Mouse (Mus musculus): ENCODE data around the gene Dstn.
A peak's percentile ranks its signal among the peaks of the same experiment; 100 is the strongest.

The Dstn gene

GRCm38 (mm10) chr2:143916229-143916628, 1.1 kb downstream of the Dstn start:
- peak; percentile 58 for DNase-seq

DNA sequence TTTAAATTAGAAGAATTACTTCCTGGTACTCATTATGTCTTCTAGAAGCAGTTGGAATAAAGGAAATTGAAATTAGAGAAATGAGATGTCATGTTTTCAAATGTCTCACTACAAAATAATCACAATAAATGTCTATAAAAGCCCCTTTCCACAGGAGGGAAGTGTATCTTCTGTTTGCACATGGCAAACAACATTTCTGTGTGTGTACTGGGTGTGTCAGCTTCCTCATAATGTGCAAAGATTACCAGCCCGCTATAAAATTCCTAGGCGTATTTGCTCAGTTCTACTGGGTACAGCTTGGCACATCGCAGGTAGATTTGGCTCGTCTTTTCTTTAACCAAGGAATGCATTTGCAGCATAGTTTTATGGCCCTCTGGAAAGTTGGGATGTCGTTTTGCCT, 2.5 kb downstream of the Dstn start:
- peak; percentile 51 for DNase-seq

- peak; percentile 48 for DNase-seq
Observed at GRCm38 (mm10) chr2:143918831-143919502, 3.8 kb downstream of the Dstn start.

DNA sequence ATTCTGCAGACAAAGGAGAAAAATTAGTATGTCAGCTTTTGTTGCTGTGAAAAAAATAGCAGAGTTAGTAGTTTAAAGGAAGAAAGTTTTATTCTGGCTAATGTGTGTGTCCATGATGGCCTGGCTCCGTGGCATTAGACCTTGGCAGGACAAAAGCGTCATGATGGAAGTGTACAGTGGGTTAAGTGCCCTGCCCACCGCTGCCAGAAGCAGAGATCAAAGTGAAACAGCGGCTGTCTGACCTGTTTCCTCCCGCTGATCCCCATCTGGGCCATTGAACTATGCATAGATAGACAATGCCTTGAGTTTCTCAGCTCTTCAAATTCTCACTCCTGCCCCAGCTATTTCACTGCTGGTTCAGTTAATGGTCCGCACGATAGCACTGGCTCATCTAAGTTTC, 9.0 kb downstream of the Dstn start:
- peak; percentile 27 for DNase-seq

GRCm38 (mm10) chr2:143925826-143926225, 10.7 kb downstream of the Dstn start:
- DNase-seq: no peak

GRCm38 (mm10) chr2:143929607-143930311, 14.6 kb downstream of the Dstn start:
- no peak for DNase-seq

GRCm38 (mm10) chr2:143932340-143932873, 17.3 kb downstream of the Dstn start:
- no peak for DNase-seq

DNA sequence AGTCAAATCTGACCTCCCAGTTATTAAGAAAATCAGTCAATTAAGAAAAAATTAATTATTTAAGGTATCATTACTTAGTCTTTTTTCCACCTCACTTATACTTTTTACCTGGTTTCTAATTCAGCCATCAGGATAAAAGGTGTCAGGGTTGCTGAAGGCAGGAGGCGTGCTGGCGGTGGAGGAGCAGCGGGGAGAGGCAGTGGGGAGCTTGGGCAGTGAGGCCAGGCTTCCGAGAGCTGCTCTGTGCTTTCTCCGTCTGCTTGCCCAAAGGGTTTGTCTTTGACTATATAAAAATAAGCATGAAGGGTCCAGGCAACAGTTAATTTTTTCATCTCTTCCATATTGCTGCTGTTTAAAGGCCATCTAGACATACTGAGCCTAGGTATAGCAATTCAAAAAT, 18.4 kb downstream of the Dstn start:
- no peak for DNase-seq

GRCm38 (mm10) chr2:143934439-143934838, 19.3 kb downstream of the Dstn start:
- no peak for DNase-seq

DNA sequence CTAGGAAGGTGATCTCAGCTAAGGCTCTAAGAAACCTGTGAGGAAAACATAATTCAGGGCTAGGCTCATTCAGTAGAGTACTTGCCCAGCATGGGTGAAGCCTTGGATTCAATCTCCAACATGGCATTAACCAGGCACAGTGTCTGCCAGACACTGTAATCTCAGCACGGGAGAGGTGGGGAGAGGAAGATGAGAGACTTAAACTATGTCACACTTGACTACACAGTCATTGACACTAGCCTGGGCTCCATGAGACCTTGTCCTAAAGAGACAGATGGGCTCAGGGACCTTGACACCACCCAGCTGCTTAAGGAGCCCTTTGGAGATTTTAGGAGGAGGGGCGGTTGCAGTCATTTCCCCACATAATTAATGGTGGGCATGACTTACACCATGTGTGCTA, 22.7 kb downstream of the Dstn start:
- no peak for DNase-seq

DNA sequence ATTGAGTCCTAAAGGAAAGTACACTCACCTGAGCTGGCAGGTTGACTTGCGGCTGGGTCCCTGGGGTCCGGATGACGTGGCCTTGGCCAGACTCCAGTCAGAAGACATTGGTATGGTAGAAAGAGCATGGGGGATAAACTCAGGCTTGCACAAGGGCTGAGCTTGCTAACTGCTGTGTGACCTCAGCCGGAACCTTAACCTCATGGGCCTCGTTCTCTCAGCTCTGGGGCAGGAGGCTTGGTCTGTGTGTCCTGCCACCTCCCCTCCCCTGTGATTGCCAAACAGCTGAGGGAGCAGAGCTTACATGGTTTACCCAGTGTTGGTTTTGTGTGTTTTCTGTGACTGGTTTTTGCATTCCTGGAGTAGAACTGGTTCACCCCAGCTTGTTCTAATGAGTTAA, 25.3 kb downstream of the Dstn start:
- DNase-seq: no peak

DNA sequence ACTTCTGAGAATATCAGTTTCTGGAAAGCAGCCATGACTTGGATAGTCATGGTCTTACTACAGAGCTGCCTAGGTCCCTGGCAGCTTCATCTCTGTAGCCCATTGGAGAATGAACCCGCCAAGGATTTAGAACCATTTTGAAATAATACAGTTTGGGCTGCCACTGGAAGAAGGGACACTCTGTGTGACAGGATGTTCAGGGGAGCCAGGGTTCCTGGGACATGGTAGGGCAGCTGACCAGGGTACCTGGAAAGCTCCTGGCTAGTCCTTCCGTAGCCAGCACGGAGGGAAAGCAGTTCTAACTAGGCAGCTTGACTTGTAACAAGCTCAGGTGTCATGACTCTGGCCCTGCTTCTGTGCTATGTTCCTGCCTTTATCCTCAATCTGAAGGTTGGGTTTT, 29.7 kb downstream of the Dstn start:
- no peak for DNase-seq

DNA sequence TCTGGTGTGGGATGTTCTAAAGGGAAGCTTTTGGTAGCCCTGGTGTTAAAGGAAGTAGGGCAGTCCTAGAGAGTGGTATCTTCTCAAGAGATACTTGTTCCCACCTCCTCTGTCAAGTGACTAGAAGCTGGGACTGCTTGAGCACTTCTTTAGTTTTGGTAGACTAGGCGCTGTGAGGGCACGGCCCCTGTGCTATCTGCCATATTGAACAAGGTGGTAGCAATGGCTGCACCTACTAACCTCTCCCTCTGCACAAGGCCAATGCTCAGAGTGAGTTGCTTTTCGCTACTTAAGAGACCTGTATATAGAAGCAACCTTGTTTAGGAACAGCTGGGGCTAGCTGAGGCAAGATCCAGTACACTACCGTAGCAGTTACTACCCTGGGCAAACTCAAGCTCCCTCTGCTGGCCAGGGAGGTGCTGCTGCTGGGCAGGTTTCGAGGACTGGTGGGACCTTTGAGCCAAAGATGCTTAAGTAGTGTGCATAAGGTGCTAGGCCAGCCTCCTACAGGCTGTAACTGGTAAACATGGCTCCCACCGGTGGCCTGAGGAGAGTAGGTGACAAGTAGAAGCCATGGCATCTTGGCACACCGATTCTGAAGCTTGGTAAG, 30.5 kb downstream of the Dstn start:
- peak; percentile 76 for DNase-seq

DNA sequence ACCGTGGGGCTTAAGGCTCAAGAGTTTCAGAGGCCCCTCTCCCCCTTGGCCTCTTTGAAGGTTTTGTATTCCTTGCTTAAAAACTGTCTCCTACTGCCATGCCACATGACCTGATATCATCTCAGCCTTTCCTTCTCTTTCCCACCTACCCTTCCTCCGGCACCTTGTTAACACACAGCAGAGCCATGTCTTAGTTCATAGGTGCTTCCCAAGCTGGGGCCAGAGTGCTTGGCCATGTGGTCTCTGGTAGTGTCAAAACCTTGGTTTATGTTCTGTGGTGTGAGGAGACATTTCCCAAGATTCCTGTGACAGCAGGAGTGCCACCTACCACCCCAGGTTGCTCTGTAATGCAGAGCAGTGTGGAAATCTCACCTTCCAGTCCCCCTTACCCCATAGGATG, 31.3 kb downstream of the Dstn start:
- DNase-seq: no peak

DNA sequence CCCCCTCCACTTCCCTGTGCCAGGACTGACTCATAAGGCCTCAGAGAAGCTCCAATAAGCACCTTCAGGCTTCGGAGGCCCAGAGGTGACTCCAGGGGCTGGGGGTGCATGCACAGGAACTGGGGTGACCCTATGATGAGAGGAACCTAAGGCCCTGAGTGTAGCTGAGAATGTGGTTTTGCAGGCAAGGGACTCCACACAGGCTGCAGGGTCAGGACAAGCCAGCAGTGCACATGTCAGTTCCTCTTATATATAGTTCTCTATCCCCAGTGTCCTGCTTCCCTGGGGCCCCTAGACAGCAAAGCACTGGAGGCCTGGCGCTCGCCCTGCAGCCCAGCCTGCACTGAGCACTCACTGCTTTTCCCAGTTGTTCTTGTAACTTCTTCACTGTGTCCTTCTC, 32.9 kb downstream of the Dstn start:
- DNase-seq: no peak

DNA sequence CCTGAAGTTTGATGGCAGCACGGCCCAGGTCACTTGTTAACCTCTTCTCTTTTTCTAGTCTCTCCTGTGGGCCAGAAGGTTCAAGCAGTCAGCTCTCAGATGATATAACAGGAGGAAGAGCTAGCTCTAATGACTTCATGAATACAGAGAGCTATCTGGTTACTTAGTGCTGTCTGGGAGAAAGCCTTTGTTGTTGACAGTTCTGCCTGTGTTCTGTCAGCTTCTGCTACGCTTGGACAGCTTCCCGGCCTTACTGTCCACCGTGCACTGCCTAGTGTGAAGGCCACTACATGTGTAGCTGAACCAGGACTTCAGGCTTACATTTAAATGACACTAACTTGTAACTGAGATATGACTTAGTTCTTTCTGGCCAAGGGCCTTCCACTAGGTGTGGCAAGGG, 33.3 kb downstream of the Dstn start:
- DNase-seq: no peak

- DNase-seq: no peak
Observed at GRCm38 (mm10) chr2:143949217-143949616, 34.1 kb downstream of the Dstn start.

DNA sequence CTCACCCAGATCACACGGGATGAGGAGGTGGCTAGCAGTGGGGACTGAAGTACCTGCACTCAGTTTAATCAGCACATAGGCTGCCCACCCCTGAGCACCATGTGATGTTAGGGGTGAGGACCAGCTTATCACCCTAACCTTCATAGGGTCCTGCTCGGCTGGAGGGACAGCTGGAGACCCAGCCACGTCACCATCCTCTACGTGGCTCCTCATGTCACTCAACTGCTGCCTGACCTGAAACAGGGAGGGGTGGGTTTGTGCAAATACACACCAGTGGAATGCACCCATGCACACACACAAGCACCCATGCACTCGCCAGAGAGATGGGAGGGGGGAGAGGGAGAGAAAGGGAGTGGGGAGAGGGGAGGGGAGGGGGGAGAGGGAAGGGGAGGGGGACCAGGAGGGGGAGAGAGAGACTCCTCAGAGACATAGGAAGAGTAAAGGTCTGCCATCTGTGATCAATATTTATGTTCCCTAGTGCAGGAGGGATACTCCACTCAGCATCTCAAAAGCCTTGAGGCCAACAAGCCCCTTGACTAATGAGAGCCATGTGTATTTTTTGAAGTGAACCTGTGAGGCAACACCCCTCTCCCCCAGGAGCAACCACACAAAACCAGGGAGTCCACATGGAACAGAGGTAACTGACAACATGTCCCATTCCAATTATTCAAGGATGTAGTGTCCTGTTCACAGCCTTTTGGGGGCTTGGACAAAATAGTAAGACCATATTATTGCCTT, 35.3 kb downstream of the Dstn start:
- no peak for DNase-seq

GRCm38 (mm10) chr2:143951028-143951420, 35.9 kb downstream of the Dstn start:
- no peak for DNase-seq

DNA sequence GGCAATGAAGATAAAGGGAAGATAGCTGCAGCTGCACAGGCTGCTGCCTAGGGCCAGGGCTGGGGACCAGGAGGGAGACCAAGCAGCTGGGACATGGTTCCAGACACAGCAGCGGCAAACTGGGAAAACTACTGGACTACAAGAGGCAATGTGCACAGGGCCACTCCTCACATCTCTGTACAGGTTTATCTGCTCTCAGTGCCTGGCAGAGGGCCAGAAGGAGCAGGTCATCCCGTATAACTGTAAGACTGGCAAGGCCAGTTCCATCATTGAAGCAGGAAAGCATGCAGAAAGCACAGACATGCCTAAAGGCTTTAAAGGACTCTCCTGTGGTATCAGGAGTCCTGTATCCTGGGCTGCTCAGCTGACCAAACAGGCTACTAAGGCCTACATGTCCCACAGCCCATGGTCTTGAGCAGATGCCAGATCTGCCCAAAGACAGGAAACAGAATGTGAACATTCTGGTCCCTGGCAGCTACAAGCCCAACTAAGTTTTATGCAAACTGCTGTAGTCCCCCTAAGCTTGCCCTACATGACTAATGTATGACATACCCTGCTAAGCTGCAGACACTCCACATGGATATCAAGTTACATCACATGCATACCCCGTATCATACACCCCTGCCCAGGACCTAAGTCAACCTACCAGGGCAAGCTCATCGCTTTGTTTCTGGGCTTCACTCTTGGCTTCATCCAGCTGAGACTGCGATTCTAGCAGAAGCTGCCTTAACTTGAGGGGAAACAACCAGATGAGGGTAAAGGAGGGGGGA, 36.6 kb downstream of the Dstn start:
- DNase-seq: peak; percentile 31

DNA sequence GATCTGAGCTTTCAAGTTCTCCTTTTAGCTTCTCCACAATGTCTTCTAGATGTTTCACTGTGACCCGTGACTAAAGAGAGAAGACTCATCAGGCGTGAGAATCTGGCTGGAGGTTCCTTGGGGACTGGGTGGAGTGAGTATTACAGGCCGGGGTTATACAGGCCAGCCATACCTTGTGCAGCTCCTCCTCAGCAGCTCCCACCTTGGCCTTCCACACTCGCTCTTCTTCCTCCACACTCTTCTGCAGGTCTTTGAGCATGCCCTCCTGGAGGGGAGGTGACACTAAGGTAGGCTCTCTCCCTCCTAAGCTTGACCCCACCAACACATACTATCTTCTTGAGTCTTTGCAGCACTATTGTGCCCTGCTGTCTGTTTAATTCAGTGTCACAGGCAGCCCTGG, 38.8 kb downstream of the Dstn start:
- DNase-seq: no peak

GRCm38 (mm10) chr2:143955004-143955403, 39.9 kb downstream of the Dstn start:
- DNase-seq: no peak

DNA sequence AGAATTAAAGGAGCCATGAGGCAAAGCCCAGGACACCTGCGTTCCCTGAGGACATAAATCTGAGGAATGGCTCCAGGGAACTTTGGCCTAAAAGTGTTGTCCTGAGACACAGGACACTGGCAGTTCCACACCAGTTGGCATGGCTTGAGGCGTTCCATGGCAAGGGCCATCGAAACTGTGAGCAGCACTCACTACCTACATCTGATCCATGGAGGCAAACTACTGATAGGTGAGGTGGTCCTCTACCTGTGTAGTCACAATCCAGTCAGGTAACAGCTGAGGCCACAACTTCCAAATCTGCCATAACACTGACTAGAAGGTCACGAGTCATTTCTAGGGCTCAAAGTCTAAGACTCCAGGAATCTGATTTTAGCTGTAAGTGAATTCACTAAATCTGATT, 40.6 kb downstream of the Dstn start:
- DNase-seq: no peak

Measured in lung, postnatal 36 days (tissue).